Mouse (Mus musculus): ENCODE measurements around the gene Zfp217. TPM values are rescaled to one million over a fixed set of nuclear protein-coding genes. Genes with fewer than 3 reads are reported as not detected.
A peak's percentile ranks its signal among the peaks of the same experiment; 100 is the strongest.

The Zfp217 gene
- polyA plus RNA-seq, 1 experiment, result 1.5 TPM

GRCm38 (mm10) chr2:170163671-170164462 is 16.0 kb upstream of the Zfp217 start:
- Histone ChIP-seq H3K9me3 (ENCODE audit: control insufficient read depth, low read length) (no peaks in the 10 kb centered on the region), H3K4me3 (replicated peaks) (no peak overlapping the region), H3K36me3 (ENCODE audit: control insufficient read depth) (no peaks in the 10 kb centered on the region), H3K4me1 (ENCODE audit: control insufficient read depth) (peaks cover 20% of the 10 kb centered on the region), H3K27me3 (ENCODE audit: control insufficient read depth) (no peaks in the 10 kb centered on the region)
- no peak for TF ChIP-seq GATA1 (IDR thresholded peaks at IDR 0.05; ENCODE audit: low read length)
- TF ChIP-seq TAL1 (IDR thresholded peaks at IDR 0.05; ENCODE audit: low read length), result no peak

GRCm38 (mm10) chr2:170159795-170160568 is 12.1 kb upstream of the Zfp217 start:
- Histone ChIP-seq H3K4me3 (replicated peaks) (no peak overlapping the region), H3K36me3 (ENCODE audit: control insufficient read depth) (no peaks in the 10 kb centered on the region), H3K9me3 (ENCODE audit: control insufficient read depth, low read length) (no peaks in the 10 kb centered on the region), H3K4me1 (ENCODE audit: control insufficient read depth) (peaks cover 55% of the 10 kb centered on the region), H3K27me3 (ENCODE audit: control insufficient read depth) (no peaks in the 10 kb centered on the region)
- TF ChIP-seq TAL1 (IDR thresholded peaks at IDR 0.05; ENCODE audit: low read length) (no peak), GATA1 (IDR thresholded peaks at IDR 0.05; ENCODE audit: low read length) (no peak)

GRCm38 (mm10) chr2:170158987-170159386 is 11.1 kb upstream of the Zfp217 start:
- peaks cover 65% of the 10 kb centered on the region for H3K4me1 ChIP-seq (ENCODE audit: control insufficient read depth)
- no peaks in the 10 kb centered on the region for H3K36me3 ChIP-seq (ENCODE audit: control insufficient read depth)
- peak overlapping the region; percentile 55 for H3K4me3 ChIP-seq (replicated peaks)
- no peak for TF ChIP-seq GATA1 (IDR thresholded peaks at IDR 0.05; ENCODE audit: low read length)
- no peak for TF ChIP-seq TAL1 (IDR thresholded peaks at IDR 0.05; ENCODE audit: low read length)
- no peaks in the 10 kb centered on the region for H3K9me3 ChIP-seq (ENCODE audit: control insufficient read depth, low read length)
- H3K27me3 ChIP-seq (ENCODE audit: control insufficient read depth), result no peaks in the 10 kb centered on the region

- Histone ChIP-seq H3K27me3 (ENCODE audit: control insufficient read depth) (no peaks in the 10 kb centered on the region), H3K4me3 (replicated peaks) (peak overlapping the region; percentile 55), H3K9me3 (ENCODE audit: control insufficient read depth, low read length) (no peaks in the 10 kb centered on the region), H3K36me3 (ENCODE audit: control insufficient read depth) (no peaks in the 10 kb centered on the region), H3K4me1 (ENCODE audit: control insufficient read depth) (peaks cover 71% of the 10 kb centered on the region)
- TF ChIP-seq GATA1 (IDR thresholded peaks at IDR 0.05; ENCODE audit: low read length), result no peak
- TF ChIP-seq TAL1 (IDR thresholded peaks at IDR 0.05; ENCODE audit: low read length), result no peak
Measured at GRCm38 (mm10) chr2:170158251-170158650, 10.3 kb upstream of the Zfp217 start.

GRCm38 (mm10) chr2:170157280-170158200 is 9.6 kb upstream of the Zfp217 start:
- peak overlapping the region; percentile 55 for H3K4me3 ChIP-seq (replicated peaks)
- H3K9me3 ChIP-seq (ENCODE audit: control insufficient read depth, low read length), result no peaks in the 10 kb centered on the region
- no peak for TF ChIP-seq GATA1 (IDR thresholded peaks at IDR 0.05; ENCODE audit: low read length)
- TF ChIP-seq TAL1 (IDR thresholded peaks at IDR 0.05; ENCODE audit: low read length), result no peak
- peaks cover 78% of the 10 kb centered on the region for H3K4me1 ChIP-seq (ENCODE audit: control insufficient read depth)
- no peaks in the 10 kb centered on the region for H3K27me3 ChIP-seq (ENCODE audit: control insufficient read depth)
- no peaks in the 10 kb centered on the region for H3K36me3 ChIP-seq (ENCODE audit: control insufficient read depth)

- Histone ChIP-seq H3K9me3 (ENCODE audit: control insufficient read depth, low read length) (no peaks in the 10 kb centered on the region), H3K27me3 (ENCODE audit: control insufficient read depth) (no peaks in the 10 kb centered on the region), H3K36me3 (ENCODE audit: control insufficient read depth) (peaks cover 5% of the 10 kb centered on the region), H3K4me1 (ENCODE audit: control insufficient read depth) (peaks cover 90% of the 10 kb centered on the region), H3K4me3 (replicated peaks) (peak overlapping the region; percentile 82)
- TF ChIP-seq GATA1 (IDR thresholded peaks at IDR 0.05; ENCODE audit: low read length) (no peak), TAL1 (IDR thresholded peaks at IDR 0.05; ENCODE audit: low read length) (no peak)
Measured at GRCm38 (mm10) chr2:170155089-170155740, 7.3 kb upstream of the Zfp217 start.

- Histone ChIP-seq H3K4me1 (ENCODE audit: control insufficient read depth) (peaks cover 90% of the 10 kb centered on the region), H3K27me3 (ENCODE audit: control insufficient read depth) (no peaks in the 10 kb centered on the region)
- TF ChIP-seq GATA1 (IDR thresholded peaks at IDR 0.05; ENCODE audit: low read length), result no peak
Measured at GRCm38 (mm10) chr2:170154738-170155088, 6.8 kb upstream of the Zfp217 start.

GRCm38 (mm10) chr2:170154301-170154721 is 6.4 kb upstream of the Zfp217 start:
- Histone ChIP-seq H3K4me1 (ENCODE audit: control insufficient read depth) (peaks cover 90% of the 10 kb centered on the region), H3K36me3 (ENCODE audit: control insufficient read depth) (peaks cover 10% of the 10 kb centered on the region), H3K9me3 (ENCODE audit: control insufficient read depth, low read length) (no peaks in the 10 kb centered on the region), H3K4me3 (replicated peaks) (peak overlapping the region; percentile 82), H3K27me3 (ENCODE audit: control insufficient read depth) (no peaks in the 10 kb centered on the region)
- TF ChIP-seq GATA1 (IDR thresholded peaks at IDR 0.05; ENCODE audit: low read length) (no peak), TAL1 (IDR thresholded peaks at IDR 0.05; ENCODE audit: low read length) (no peak)

More at GRCm38 (mm10) chr2:170154738-170155088, 6.8 kb upstream of the Zfp217 start:
- Histone ChIP-seq H3K36me3 (ENCODE audit: control insufficient read depth) (peaks cover 7% of the 10 kb centered on the region), H3K9me3 (ENCODE audit: control insufficient read depth, low read length) (no peaks in the 10 kb centered on the region), H3K4me3 (replicated peaks) (peak overlapping the region; percentile 82)

Measured in erythroblast, embryonic 14.5 days (primary cell).